Comparison of ENCODE assay signal across 10 mouse cellular contexts in the genomic region with DNA sequence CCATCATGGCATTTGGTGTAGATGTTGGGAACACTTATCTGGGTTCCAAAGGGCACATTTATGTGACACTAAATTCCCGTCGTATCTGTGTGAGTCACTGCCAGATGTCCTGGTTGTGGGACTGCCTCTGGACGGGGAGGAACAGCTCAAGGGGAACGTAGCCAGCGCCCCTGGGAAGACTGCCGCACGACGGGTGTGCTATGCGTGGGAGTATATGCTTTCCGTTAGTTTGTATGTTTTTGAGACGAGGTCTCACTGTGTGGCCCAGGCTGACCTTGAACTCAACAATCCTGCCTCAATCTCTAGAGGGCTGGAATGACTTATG. TPM values are rescaled to one million over a fixed set of nuclear protein-coding genes. Genes with fewer than 3 reads are reported as not detected.
DNase-seq lines count a peak whose midpoint lies in the region; ATAC-seq lines count a peak whose summit lies in the region.
"Had no signal": no experiment of that assay in that cellular context is flagged by ENCODE, and none has a peak within 500 bp of the region (broad histone marks: within the 10 kb centered on the region; RNA-seq: fewer than 3 reads in every experiment).

No protein-coding gene starts in this region.

- ATAC-seq in kidney, embryonic 16.5 days (ENCODE audit: low FRiP score, low TSS enrichment), result peak; percentile 36; the same call in 1 of the 2 replicates
- ATAC-seq in neural tube, embryonic 14.5 days (ENCODE audit: low read depth), result no peak
- no peak for ATAC-seq in megakaryocyte-erythroid progenitor cell, adult 5-6 weeks (replicated peaks; ENCODE audit: low FRiP score, low TSS enrichment, poor library complexity, severe bottlenecking)
- no peak for ATAC-seq in monocyte, adult 5-6 weeks (replicated peaks; ENCODE audit: insufficient number of reproducible peaks, low FRiP score, low TSS enrichment, poor library complexity, severe bottlenecking)

- H3K4me3 ChIP-seq in kidney, embryonic 16.5 days (ENCODE audit: low read length), result no peak overlapping the region
- H3K4me3 ChIP-seq in neural tube, embryonic 14.5 days (ENCODE audit: low read depth, low read length), result no peak overlapping the region

- WGBS in kidney, embryonic 16.5 days, result 31% methylated on average over 11 of the region's 11 CpGs
- WGBS in neural tube, embryonic 14.5 days, result 68% methylated on average over 11 of the region's 11 CpGs

- peak overlapping the region; percentile 30; the same call in 1 of the 2 replicates for H3K4me2 ChIP-seq in kidney, embryonic 16.5 days (replicated peaks; ENCODE audit: low read depth, low read length)
- peak overlapping the region; percentile 16 for H3K4me2 ChIP-seq in neural tube, embryonic 14.5 days (ENCODE audit: low read depth, low read length)

- H3K27me3 ChIP-seq in kidney, embryonic 16.5 days (ENCODE audit: insufficient read depth, low read length), result no peaks in the 10 kb centered on the region
- no peaks in the 10 kb centered on the region for H3K27me3 ChIP-seq in neural tube, embryonic 14.5 days (ENCODE audit: control insufficient read depth, insufficient read depth, low read length)

- peaks cover 15% of the 10 kb centered on the region for H3K4me1 ChIP-seq in kidney, embryonic 16.5 days (ENCODE audit: insufficient read depth, low read length)
- no peaks in the 10 kb centered on the region for H3K4me1 ChIP-seq in neural tube, embryonic 14.5 days (ENCODE audit: control insufficient read depth, insufficient read depth, low read length)

- no peak overlapping the region for H3K9ac ChIP-seq in kidney, embryonic 16.5 days (replicated peaks; ENCODE audit: low read length)
- no peak overlapping the region for H3K9ac ChIP-seq in neural tube, embryonic 14.5 days (replicated peaks; ENCODE audit: low read depth, low read length)
- H3K9ac ChIP-seq: lung, embryonic 14.5 days had no signal

- peak; percentile 28 to 50 for DNase-seq in adrenal gland, adult (ENCODE audit: inconsistent age in 2 of 2, low spot score in 1 of 2)
- no peak for DNase-seq in adrenal gland, adult 8-10 months
- no peak for DNase-seq in kidney, postnatal 36 days
- DNase-seq in heart, postnatal 4 days, result peak; percentile 26

- H3K27ac ChIP-seq in kidney, embryonic 16.5 days (ENCODE audit: low read length), result no peak overlapping the region
- H3K27ac ChIP-seq in neural tube, embryonic 14.5 days (ENCODE audit: low read depth, low read length), result no peak overlapping the region; the same call in 1 of the 2 replicates
- H3K27ac ChIP-seq: layer of hippocampus, adult 2 months had no signal

- H3K36me3 ChIP-seq in kidney, embryonic 16.5 days (ENCODE audit: insufficient read depth, low read length), result no peaks in the 10 kb centered on the region
- H3K36me3 ChIP-seq in neural tube, embryonic 14.5 days (ENCODE audit: control insufficient read depth, insufficient read depth, low read length), result no peaks in the 10 kb centered on the region

- H3K9me3 ChIP-seq in kidney, embryonic 16.5 days (ENCODE audit: low read length), result no peaks in the 10 kb centered on the region
- H3K9me3 ChIP-seq in neural tube, embryonic 14.5 days (ENCODE audit: control insufficient read depth, low read length), result no peaks in the 10 kb centered on the region

RNA-seq across cellular contexts. Expression of a gene that starts 8.2 kb away (rescaled TPM):
- total RNA-seq in adrenal gland, adult 8-10 months (2022), result 10 to 100 TPM; 20.5 to 34.0 (median 28.3) TPM
- polyA plus RNA-seq in kidney, embryonic 16.5 days (2015; fragmentation: Nextera tagmentation; extraction: Ambion mirVana), result 183 TPM in 2 replicates
- total RNA-seq in heart, postnatal 4 days (2021), result 10 to 100 TPM; 20.8 to 21.8 TPM
- 38.2 and 51.2 TPM in 2 replicates for polyA plus RNA-seq in neural tube, embryonic 14.5 days (2014; fragmentation: Nextera tagmentation; extraction: Ambion mirVana)
- total RNA-seq in megakaryocyte-erythroid progenitor cell, adult 5-6 weeks (2014; fragmentation: Nextera tagmentation), result 6.0 and 9.8 TPM in 2 replicates
- 1.9 TPM in 1 of 2 replicates, not detected in the other for total RNA-seq in megakaryocyte-erythroid progenitor cell, adult 5-6 weeks (2017)
- total RNA-seq in monocyte, adult 5-6 weeks (2017), result not detected in 3 replicates

Comparison
In these comparisons a context has a peak if more than half of its experiments do, and no peak if none do; other contexts are left out.
1. DNase-seq: peak in adrenal gland, adult (2 of 2) and heart, postnatal 4 days (single experiment); none in adrenal gland, adult 8-10 months (single experiment) and kidney, postnatal 36 days (0 of 2).